Mouse (Mus musculus) lung, postnatal 14 days (tissue): ENCODE data around the gene Kif6.

Source experiments
- DNase-seq: peaks from one replicate; pipeline ENCODE4 v3.0.0; 2021

Kif6 gene

GRCm38 (mm10) chr17:49865604-49866003 lies 250.7 kb downstream of the Kif6 start:
- no peak for DNase-seq

- DNase-seq, result no peak
Observed at GRCm38 (mm10) chr17:49866653-49867215, 251.8 kb downstream of the Kif6 start.

- DNase-seq, result no peak
Observed at GRCm38 (mm10) chr17:49867321-49868137, 252.6 kb downstream of the Kif6 start.

GRCm38 (mm10) chr17:49869246-49869645 lies 254.3 kb downstream of the Kif6 start:
- no peak for DNase-seq

GRCm38 (mm10) chr17:49872305-49872704 lies 257.4 kb downstream of the Kif6 start:
- no peak for DNase-seq

- DNase-seq, result no peak
Observed at GRCm38 (mm10) chr17:49874746-49875145, 259.8 kb downstream of the Kif6 start.

- no peak for DNase-seq
Observed at GRCm38 (mm10) chr17:49875401-49875800, 260.5 kb downstream of the Kif6 start.

- DNase-seq, result no peak
Observed at GRCm38 (mm10) chr17:49875939-49876651, 261.2 kb downstream of the Kif6 start.

GRCm38 (mm10) chr17:49880919-49881744 lies 266.2 kb downstream of the Kif6 start:
- no peak for DNase-seq

GRCm38 (mm10) chr17:49881796-49882195 lies 266.9 kb downstream of the Kif6 start:
- no peak for DNase-seq

- no peak for DNase-seq
Observed at GRCm38 (mm10) chr17:49883136-49883755, 268.3 kb downstream of the Kif6 start.

GRCm38 (mm10) chr17:49885035-49885434 lies 270.1 kb downstream of the Kif6 start:
- DNase-seq, result peak; percentile 19

- peak; percentile 11 for DNase-seq
Observed at GRCm38 (mm10) chr17:49889629-49890028, 274.7 kb downstream of the Kif6 start.

GRCm38 (mm10) chr17:49890861-49891260 lies 275.9 kb downstream of the Kif6 start:
- no peak for DNase-seq

GRCm38 (mm10) chr17:49892390-49892789 lies 277.5 kb downstream of the Kif6 start:
- no peak for DNase-seq

GRCm38 (mm10) chr17:49894471-49894870 lies 279.5 kb downstream of the Kif6 start:
- DNase-seq, result no peak

- peak; percentile 83 for DNase-seq
Observed at GRCm38 (mm10) chr17:49898849-49899331, 284.0 kb downstream of the Kif6 start.

GRCm38 (mm10) chr17:49902613-49903012 lies 287.7 kb downstream of the Kif6 start:
- DNase-seq, result no peak

- DNase-seq, result no peak
Observed at GRCm38 (mm10) chr17:49923429-49923828, 308.5 kb downstream of the Kif6 start.

GRCm38 (mm10) chr17:49927611-49928010 lies 312.7 kb downstream of the Kif6 start:
- no peak for DNase-seq

GRCm38 (mm10) chr17:49933806-49934205 lies 318.9 kb downstream of the Kif6 start:
- DNase-seq, result no peak

- no peak for DNase-seq
Observed at GRCm38 (mm10) chr17:49934586-49934985, 319.6 kb downstream of the Kif6 start.
